Mouse (Mus musculus): ENCODE measurements at regions not wholly inside any gene's neighbourhood (a gene's known extent, or its start where the extent isn't known, plus 50 kb on each side); places are given as distances from the start of the nearest gene placed in this dataset.

- DNase-seq, result peak; percentile 85
Observed at GRCm38 (mm10) chr11:54195954-54196353, 53.5 kb downstream of the Csf2 start.

- no peak for DNase-seq
Observed at GRCm38 (mm10) chr11:54194733-54195132, 54.7 kb downstream of the Csf2 start.

GRCm38 (mm10) chr11:54192275-54192674, 57.2 kb downstream of the Csf2 start:
- no peak for DNase-seq

- no peak for DNase-seq
Observed at GRCm38 (mm10) chr11:54187826-54188225, 61.6 kb downstream of the Csf2 start.

GRCm38 (mm10) chr11:54187377-54187776, 62.1 kb downstream of the Csf2 start:
- no peak for DNase-seq

GRCm38 (mm10) chr11:54185710-54186325, 63.6 kb downstream of the Csf2 start:
- DNase-seq, result no peak

GRCm38 (mm10) chr11:54181696-54182323, 67.7 kb downstream of the Csf2 start:
- DNase-seq, result no peak
